Mouse (Mus musculus) gastrocnemius, postnatal 10 days (tissue): ENCODE measurements at regions not wholly inside any gene's neighbourhood (a gene's known extent, or its start where the extent isn't known, plus 50 kb on each side); places are given as distances from the start of the nearest gene placed in this dataset.

Experiments used
- DNase-seq: peaks from one replicate; pipeline ENCODE4 v3.0.0; 2021; ENCODE audit warnings: mixed read lengths

GRCm38 (mm10) chr2:106547117-106547516, 146.0 kb upstream of the Mpped2 start:
- peak; percentile 7 for DNase-seq

GRCm38 (mm10) chr2:106553666-106554065, 139.4 kb upstream of the Mpped2 start:
- DNase-seq: peak; percentile 7

GRCm38 (mm10) chr2:106561571-106562090, 131.4 kb upstream of the Mpped2 start:
- DNase-seq: no peak

DNA sequence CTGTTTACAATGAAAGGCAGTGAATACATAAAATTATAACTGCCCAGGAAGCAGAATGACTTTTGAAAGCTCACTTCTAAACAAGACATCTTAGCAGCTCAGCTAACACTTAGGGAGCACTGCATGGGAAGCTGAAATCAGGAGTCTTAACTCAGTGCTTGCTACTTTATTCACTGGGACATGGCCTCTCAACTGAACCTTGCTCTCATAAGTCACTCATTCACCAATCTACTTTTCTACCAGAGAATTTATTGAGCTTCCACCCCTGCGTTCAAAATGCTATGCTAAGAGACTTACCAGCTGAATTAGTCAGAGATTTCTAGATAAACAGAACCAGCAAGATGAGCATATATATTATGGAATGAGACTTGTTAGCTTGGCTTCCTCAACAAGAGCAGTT, 122.8 kb upstream of the Mpped2 start:
- DNase-seq: no peak

DNA sequence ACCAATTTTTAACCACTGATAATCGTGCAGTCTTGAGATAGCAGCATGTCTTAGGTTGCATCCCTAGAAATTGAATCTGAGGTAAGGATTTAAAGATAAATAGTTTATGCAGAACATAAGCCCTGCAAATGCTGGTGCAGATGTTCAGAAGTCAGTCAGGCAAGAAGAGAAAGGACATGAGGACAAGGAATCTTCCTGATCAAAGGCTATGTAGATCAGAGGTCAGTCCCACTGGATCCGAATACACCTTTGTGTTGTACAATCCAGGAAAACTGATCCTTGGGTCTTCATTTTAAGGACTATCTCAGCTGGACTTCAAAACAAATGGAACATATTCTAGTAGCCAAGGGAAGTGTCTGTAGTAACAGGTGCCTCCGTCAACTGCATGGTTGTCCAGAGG, 121.7 kb upstream of the Mpped2 start:
- no peak for DNase-seq

GRCm38 (mm10) chr2:106571913-106572312, 121.2 kb upstream of the Mpped2 start:
- DNase-seq: no peak

DNA sequence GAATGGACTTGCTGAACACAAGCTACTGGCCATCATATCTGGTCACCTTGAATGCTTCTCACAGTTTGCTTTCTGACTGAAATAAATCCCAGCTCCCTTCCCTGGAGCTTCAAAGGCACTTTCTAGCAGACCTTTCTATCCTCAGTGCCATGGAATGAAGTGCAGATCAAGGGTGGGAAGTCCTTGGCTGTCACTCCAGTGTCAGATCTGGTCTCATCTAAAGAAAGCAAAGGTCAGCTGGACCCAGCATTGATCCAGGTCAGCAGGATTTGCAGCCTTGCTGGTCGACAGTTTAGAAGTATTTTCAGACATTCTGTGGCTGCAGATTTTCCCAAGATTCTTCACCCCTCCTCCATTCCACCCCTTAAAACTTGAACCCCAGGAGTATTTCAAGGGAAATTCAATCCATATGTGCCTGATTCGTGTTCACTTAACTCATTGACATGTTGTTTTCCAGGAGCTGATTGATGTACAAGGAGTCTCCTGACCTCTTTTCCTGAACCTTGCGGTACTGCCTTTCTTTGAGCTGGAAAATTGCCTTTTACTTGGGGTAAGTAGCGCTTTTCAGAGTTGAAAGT, 116.2 kb upstream of the Mpped2 start:
- no peak for DNase-seq

DNA sequence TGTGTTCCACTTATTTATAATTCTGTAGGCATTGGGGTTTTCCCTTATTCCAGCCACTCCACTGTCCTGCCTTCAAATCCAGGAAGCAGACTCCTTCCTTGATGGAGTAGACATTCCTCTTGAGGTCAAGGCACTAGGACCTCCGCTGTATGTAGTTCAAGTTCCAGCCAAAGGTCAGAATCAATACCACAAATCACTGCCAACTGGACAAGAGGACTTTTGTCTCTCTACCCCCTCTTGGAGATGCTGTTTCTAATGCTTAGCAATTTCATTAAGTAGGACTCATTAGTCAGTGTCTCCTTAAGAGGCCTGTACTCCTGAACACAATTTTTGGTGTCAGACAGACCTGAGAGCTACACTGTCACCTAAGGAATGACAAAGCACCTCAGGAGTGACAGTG, 115.0 kb upstream of the Mpped2 start:
- DNase-seq: no peak

GRCm38 (mm10) chr2:106580663-106581062, 112.4 kb upstream of the Mpped2 start:
- DNase-seq: no peak

DNA sequence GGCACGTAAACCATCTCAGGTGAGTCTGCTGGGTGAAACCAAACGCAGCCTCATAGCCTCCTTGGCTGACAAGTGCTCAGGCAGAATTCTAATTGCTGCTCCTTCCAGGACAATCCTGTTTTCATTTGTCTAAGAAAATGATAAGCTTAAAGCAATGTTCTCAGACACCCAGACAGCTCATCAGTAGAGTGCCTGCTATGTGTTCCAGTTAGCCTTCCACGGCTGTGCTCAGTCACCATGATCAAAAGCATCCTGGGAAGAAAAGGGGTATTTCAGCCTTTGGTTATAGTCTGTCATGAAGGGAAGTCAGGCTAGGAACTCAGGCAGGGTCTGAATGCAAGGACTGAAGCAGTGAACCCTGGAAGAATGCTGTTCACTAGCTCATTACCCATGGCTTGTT, 71.8 kb upstream of the Mpped2 start:
- DNase-seq: no peak

DNA sequence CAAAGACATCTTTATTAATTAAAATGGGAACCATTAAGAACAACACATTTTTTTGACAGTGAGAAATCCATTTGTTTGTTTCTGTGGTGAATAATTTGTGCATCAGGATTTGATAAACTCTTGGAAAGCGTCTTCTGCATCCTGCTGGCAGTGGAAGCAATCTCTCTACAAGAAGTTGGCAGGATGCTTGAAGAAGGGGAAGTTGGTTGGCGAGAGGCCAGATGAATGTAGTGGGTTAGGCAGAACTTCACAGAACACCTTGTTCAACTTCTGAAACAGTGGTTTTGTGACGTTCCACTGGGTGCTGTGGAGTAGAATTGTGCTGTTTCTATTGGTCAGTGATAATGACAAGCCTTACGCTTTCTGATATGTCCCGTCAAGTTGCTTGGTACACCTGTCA, 70.7 kb upstream of the Mpped2 start:
- no peak for DNase-seq

DNA sequence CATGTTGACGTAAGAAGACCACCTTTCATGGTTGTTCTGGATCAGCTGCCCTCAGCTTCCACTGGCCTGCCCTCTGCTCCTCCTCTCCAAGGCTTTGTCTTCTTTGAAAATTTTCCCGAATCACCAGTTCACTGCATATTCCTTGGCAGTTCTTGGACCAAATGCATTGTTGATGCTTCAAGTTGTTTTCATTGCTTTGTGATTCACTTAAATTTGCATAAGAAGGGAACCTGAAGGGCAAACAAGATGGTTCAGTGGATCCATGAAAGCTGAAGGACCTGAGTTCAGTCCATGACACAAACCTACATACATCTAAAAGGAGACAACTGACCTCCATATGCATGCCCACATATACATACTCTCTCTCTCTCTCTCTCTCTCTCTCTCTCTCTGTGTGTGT, 69.4 kb upstream of the Mpped2 start:
- no peak for DNase-seq

- no peak for DNase-seq
These were observed 61.1 kb upstream of the Mpped2 start for GRCm38 (mm10) chr2:106631986-106632385.
